Mouse (Mus musculus) liver, adult 2 months (tissue): ENCODE measurements around the gene Grhpr. TPM values are rescaled to one million over a fixed set of nuclear protein-coding genes. Genes with fewer than 3 reads are reported as not detected.
A peak's percentile ranks its signal among the peaks of the same experiment; 100 is the strongest.

ENCODE experiments used
- DNase-seq: peaks from one replicate; pipeline ENCODE4 v3.0.0-alpha.2; 2011; ENCODE audit warnings: low read depth, low spot score; ENCODE audit errors: extremely low read depth
- H3K27ac ChIP-seq: fragments of 200-500 bp; replicated peaks from 2 replicates; pipeline ENCODE4 v1.5.1; 2012; ENCODE audit warnings: low read depth, mild to moderate bottlenecking, control low read depth, inconsistent platforms, low read length; ENCODE audit not compliant: insufficient read depth
- H3K27me3 ChIP-seq: fragments of 200-500 bp; 2 replicates; pipeline ENCODE4 v1.6.1; 2012; ENCODE audit warnings: mild to moderate bottlenecking, moderate library complexity, low read length, inconsistent platforms; ENCODE audit not compliant: control insufficient read depth, insufficient read depth
- H3K36me3 ChIP-seq: fragments of 200-500 bp; 2 replicates; pipeline ENCODE4 v1.6.1; 2012; ENCODE audit warnings: low read length, inconsistent platforms; ENCODE audit not compliant: control insufficient read depth, insufficient read depth
- H3K4me1 ChIP-seq: fragments of 200-500 bp; 2 replicates; pipeline ENCODE4 v1.6.1; 2011; ENCODE audit warnings: low read length; ENCODE audit not compliant: control insufficient read depth, insufficient read depth
- H3K4me3 ChIP-seq: fragments of 200-500 bp; 2 replicates; pipeline ENCODE4 v1.5.1; 2011; ENCODE audit warnings: low read depth, mild to moderate bottlenecking, control low read depth, low read length, moderate library complexity; ENCODE audit not compliant: insufficient read depth
- H3K79me2 ChIP-seq: fragments of 200-500 bp; 2 replicates; pipeline ENCODE4 v1.6.1; 2012; ENCODE audit warnings: inconsistent platforms, mild to moderate bottlenecking, low read length, moderate library complexity; ENCODE audit not compliant: control insufficient read depth, insufficient read depth
- H3K9ac ChIP-seq: fragments of 200-500 bp; 2 replicates; pipeline ENCODE4 v1.6.1; 2012; ENCODE audit warnings: low read depth, mild to moderate bottlenecking, control low read depth, inconsistent platforms, low read length
- CTCF ChIP-seq: fragments of 200-500 bp; IDR thresholded peaks from 2 replicates; pipeline ENCODE4 v1.5.1; 2011; ENCODE audit warnings: low read depth, low read length, control low read depth
- POLR2A ChIP-seq: fragments of 200-500 bp; IDR thresholded peaks from 2 replicates; pipeline ENCODE4 v1.6.1; 2011; ENCODE audit warnings: low read length, control low read depth; ENCODE audit not compliant: insufficient read depth; ENCODE audit errors: extremely low read depth
- WGBS: fragments of 180-500 bp; shearing (Covaris S2); methylation state at CpG from one replicate; pipeline ENCODE4 v1.1.7; 2018; 5-methylcytosine and 5-hydroxymethylcytosine counted together
- polyA plus RNA-seq: library from polyadenylated mRNA; depleted of rRNA; stranded (reverse); fragments of >200 nt; gene quantifications from 2 replicates; pipeline ENCODE4 v1.2.3, GENCODE M21; 2012
- total RNA-seq: library from RNA; depleted of rRNA; stranded (reverse); fragments of >200 nt; gene quantifications from 2 replicates; pipeline ENCODE4 v1.2.3, GENCODE M21; 2014

The Grhpr gene
- total and polyA plus RNA-seq, 2 experiments, result 108 to 313 TPM

- peaks cover 7% of the 10 kb centered on the region; the same call in 1 of the 2 replicates for H3K79me2 ChIP-seq
- peaks cover 12% of the 10 kb centered on the region for H3K4me1 ChIP-seq
- H3K27ac ChIP-seq, result peak within 1 kb of the TSS; percentile 90
- peak; percentile 100 for DNase-seq
- peak within 1 kb of the TSS; percentile 91 for H3K9ac ChIP-seq
- WGBS, result under 1% methylated on average over 63 of the region's 63 CpGs
- H3K36me3 ChIP-seq, result no peaks in the 10 kb centered on the region
- no peak for TF ChIP-seq CTCF
- 0 out of 2 replicates have a peak, but pooled peaks have one; percentile 32 for TF ChIP-seq POLR2A
- peak within 1 kb of the TSS; percentile 81 for H3K4me3 ChIP-seq
- no peaks in the 10 kb centered on the region for H3K27me3 ChIP-seq
These were observed 31.1 kb downstream of the Grhpr start, which contains the start of gene Zbtb5 for GRCm38 (mm10) chr4:45012105-45012975. Zbtb5 (minus strand) TSS chr4:45012412.

- Histone ChIP-seq H3K36me3 (no peaks in the 10 kb centered on the region), H3K79me2 (peaks cover 7% of the 10 kb centered on the region; the same call in 1 of the 2 replicates), H3K27me3 (no peaks in the 10 kb centered on the region), H3K27ac (peak overlapping the region; percentile 76), H3K4me3 (peak overlapping the region; percentile 81), H3K9ac (peak overlapping the region; percentile 86), H3K4me1 (peaks cover 12% of the 10 kb centered on the region)
- under 1% methylated on average over 13 of the region's 13 CpGs for WGBS
- peak; percentile 58 for DNase-seq
- no peak for TF ChIP-seq CTCF
- TF ChIP-seq POLR2A, result no peak
These were observed 31.8 kb downstream of the Grhpr start for GRCm38 (mm10) chr4:45013031-45013431.

GRCm38 (mm10) chr4:45013537-45013936, 32.3 kb downstream of the Grhpr start:
- H3K4me3 ChIP-seq, result 0 out of 2 replicates have a peak overlapping the region, but pooled peaks have one; percentile 81
- WGBS, result 2% methylated on average over 2 of the region's 2 CpGs

GRCm38 (mm10) chr4:45015615-45016014, 34.4 kb downstream of the Grhpr start:
- DNase-seq, result peak; percentile 43
- no peaks in the 10 kb centered on the region for H3K79me2 ChIP-seq
- peaks cover 6% of the 10 kb centered on the region for H3K4me1 ChIP-seq
- TF ChIP-seq POLR2A, result no peak
- TF ChIP-seq CTCF, result peak; percentile 46
- H3K27ac ChIP-seq, result no peak overlapping the region
- no peaks in the 10 kb centered on the region for H3K27me3 ChIP-seq
- 21% methylated on average over 3 of the region's 3 CpGs for WGBS
- no peaks in the 10 kb centered on the region for H3K36me3 ChIP-seq
- no peak overlapping the region for H3K4me3 ChIP-seq
- H3K9ac ChIP-seq, result no peak overlapping the region

More at GRCm38 (mm10) chr4:45013537-45013936, 32.3 kb downstream of the Grhpr start:
- H3K27ac ChIP-seq, result no peak overlapping the region
- no peaks in the 10 kb centered on the region for H3K27me3 ChIP-seq
- no peak for DNase-seq
- H3K36me3 ChIP-seq, result no peaks in the 10 kb centered on the region
- no peak overlapping the region for H3K9ac ChIP-seq
- peaks cover 7% of the 10 kb centered on the region; the same call in 1 of the 2 replicates for H3K79me2 ChIP-seq
- TF ChIP-seq CTCF, result no peak
- no peak for TF ChIP-seq POLR2A
- H3K4me1 ChIP-seq, result peaks cover 12% of the 10 kb centered on the region

GRCm38 (mm10) chr4:45018452-45018980, 37.3 kb downstream of the Grhpr start, which contains the start of gene Polr1e:
Polr1e (plus strand) TSS chr4:45018583.
- whole genome bisulfite sequencing, result 1% methylated on average over 29 of the region's 29 CpGs
- peak within 1 kb of the TSS; percentile 32 for H3K9ac ChIP-seq
- H3K4me3 ChIP-seq, result peak within 1 kb of the TSS; percentile 63
- H3K36me3 ChIP-seq, result no peaks in the 10 kb centered on the region; the same call in 1 of the 2 replicates
- peak; percentile 81 for DNase-seq
- no peak within 1 kb of the TSS for H3K27ac ChIP-seq
- no peaks in the 10 kb centered on the region for H3K27me3 ChIP-seq
- peaks cover 5% of the 10 kb centered on the region for H3K4me1 ChIP-seq
- TF ChIP-seq CTCF (no peak), POLR2A (no peak)
- no peaks in the 10 kb centered on the region for H3K79me2 ChIP-seq
